Mouse (Mus musculus) neural tube, embryonic 11.5 days (tissue): ENCODE data around the gene Rmdn2. TPM values are rescaled to one million over a fixed set of nuclear protein-coding genes. Genes with fewer than 3 reads are reported as not detected.

ENCODE experiments used
- ATAC-seq: fragments of 200-750 bp; cut with Nextera tagmentation; 2 replicates; pipeline ENCODE4 v1.8.0; 2017; ENCODE audit warnings: moderate number of reproducible peaks, mild to moderate bottlenecking, moderate TSS enrichment, moderate library complexity; ENCODE audit not compliant: insufficient read depth, low FRiP score, low TSS enrichment
- DNase-seq: peaks from one replicate; pipeline ENCODE4 v3.0.0-alpha.2; 2015; ENCODE audit warnings: low spot score
- H3K27ac ChIP-seq: fragments of 300-500 bp; sonication (generic); 2 replicates; pipeline ENCODE4 v1.5.1; 2014; ENCODE audit warnings: low read depth, mild to moderate bottlenecking, low read length
- H3K27me3 ChIP-seq: fragments of 300-500 bp; sonication (generic); 2 replicates; pipeline ENCODE4 v1.6.1; 2014; ENCODE audit warnings: mild to moderate bottlenecking, low read length, mixed read lengths; ENCODE audit not compliant: control insufficient read depth, insufficient read depth
- H3K36me3 ChIP-seq: fragments of 300-500 bp; sonication (generic); 2 replicates; pipeline ENCODE4 v1.6.1; 2014; ENCODE audit warnings: mild to moderate bottlenecking, low read length, moderate library complexity, mixed read lengths; ENCODE audit not compliant: control insufficient read depth, insufficient read depth
- H3K4me1 ChIP-seq: fragments of 300-500 bp; sonication (generic); 2 replicates; pipeline ENCODE4 v1.6.1; 2014; ENCODE audit warnings: low read length, mixed read lengths; ENCODE audit not compliant: control insufficient read depth, insufficient read depth
- H3K4me2 ChIP-seq: fragments of 300-500 bp; sonication (generic); 2 replicates; pipeline ENCODE4 v1.6.1; 2014; ENCODE audit warnings: low read depth, mild to moderate bottlenecking, moderate library complexity
- H3K4me3 ChIP-seq: fragments of 300-500 bp; sonication (generic); 2 replicates; pipeline ENCODE4 v1.5.1; 2014; ENCODE audit warnings: low read depth, low read length
- H3K9ac ChIP-seq: fragments of 300-500 bp; sonication (generic); 2 replicates; pipeline ENCODE4 v1.6.1; 2014; ENCODE audit warnings: mild to moderate bottlenecking, low read length
- H3K9me3 ChIP-seq: fragments of 300-500 bp; sonication (generic); 2 replicates; pipeline ENCODE4 v1.6.1; 2016; ENCODE audit warnings: low read length; ENCODE audit not compliant: control insufficient read depth
- WGBS: fragments of 180-500 bp; shearing (Covaris S2); extraction: QIAGEN DNeasy Blood & Tissue Kit; methylation state at CpG from one replicate; pipeline ENCODE4 v1.1.7; 2014; 5-methylcytosine and 5-hydroxymethylcytosine counted together
- polyA plus RNA-seq: library from polyadenylated mRNA; unstranded; fragments of >200 nt; fragmentation: Nextera tagmentation; extraction: Ambion mirVana; gene quantifications from 2 replicates; pipeline ENCODE4 v1.2.1, GENCODE M21; 2014

The Rmdn2 gene
- 5.8 and 6.3 TPM in 2 replicates for polyA plus RNA-seq

- H3K27me3 ChIP-seq: no peaks in the 10 kb centered on the region
- WGBS: 88% methylated on average over 4 of the region's 4 CpGs
- H3K27ac ChIP-seq: no peak within 1 kb of the TSS
- H3K4me3 ChIP-seq: no peak within 1 kb of the TSS
- no peaks in the 10 kb centered on the region for H3K4me1 ChIP-seq
- H3K9me3 ChIP-seq: no peaks in the 10 kb centered on the region
- no peak within 1 kb of the TSS for H3K4me2 ChIP-seq
- H3K36me3 ChIP-seq: no peaks in the 10 kb centered on the region
- DNase-seq (no peak), ATAC-seq (no peak)
- no peak within 1 kb of the TSS for H3K9ac ChIP-seq
Measured at GRCm38 (mm10) chr17:79611545-79611944, at the start of gene Rmdn2. TSS of gene Rmdn2 (plus strand) at chr17:79611863.

- Histone ChIP-seq H3K9ac (no peak overlapping the region), H3K4me2 (no peak overlapping the region), H3K27me3 (no peaks in the 10 kb centered on the region), H3K27ac (no peak overlapping the region), H3K9me3 (no peaks in the 10 kb centered on the region), H3K4me3 (no peak overlapping the region), H3K4me1 (0 out of 2 replicates have a peak, but pooled peaks cover 3% of the 10 kb centered on the region), H3K36me3 (no peaks in the 10 kb centered on the region)
- WGBS: 43% methylated on average over 7 of the region's 7 CpGs
- DNase-seq: no peak
- ATAC-seq: no peak
Measured at GRCm38 (mm10) chr17:79563067-79563620, 48.5 kb upstream of the Rmdn2 start.

- Histone ChIP-seq H3K4me2 (no peak overlapping the region), H3K4me3 (no peak overlapping the region), H3K4me1 (0 out of 2 replicates have a peak, but pooled peaks cover 3% of the 10 kb centered on the region), H3K36me3 (no peaks in the 10 kb centered on the region), H3K9ac (no peak overlapping the region), H3K27ac (no peak overlapping the region), H3K9me3 (no peaks in the 10 kb centered on the region), H3K27me3 (no peaks in the 10 kb centered on the region)
- WGBS: 19% methylated on average over 2 of the region's 2 CpGs
- ATAC-seq (no peak), DNase-seq (no peak)
Measured at GRCm38 (mm10) chr17:79563721-79564120, 47.9 kb upstream of the Rmdn2 start.

GRCm38 (mm10) chr17:79565241-79565961, 46.3 kb upstream of the Rmdn2 start:
- Histone ChIP-seq H3K36me3 (no peaks in the 10 kb centered on the region), H3K4me1 (0 out of 2 replicates have a peak, but pooled peaks cover 3% of the 10 kb centered on the region), H3K4me3 (no peak overlapping the region), H3K4me2 (no peak overlapping the region), H3K9me3 (no peaks in the 10 kb centered on the region), H3K27me3 (no peaks in the 10 kb centered on the region), H3K9ac (no peak overlapping the region), H3K27ac (no peak overlapping the region)
- ATAC-seq: no peak; the same call in 1 of the 2 replicates
- DNase-seq: no peak
- 50% methylated on average over 9 of the region's 9 CpGs for WGBS

- no peak for DNase-seq
- no peak overlapping the region for H3K4me3 ChIP-seq
- no peaks in the 10 kb centered on the region for H3K9me3 ChIP-seq
- H3K4me2 ChIP-seq: no peak overlapping the region
- WGBS: 95% methylated on average over 1 of the region's 1 CpGs
- ATAC-seq: no peak
- no peaks in the 10 kb centered on the region for H3K36me3 ChIP-seq
- H3K4me1 ChIP-seq: 0 out of 2 replicates have a peak, but pooled peaks cover 3% of the 10 kb centered on the region
- H3K27ac ChIP-seq: no peak overlapping the region
- no peak overlapping the region for H3K9ac ChIP-seq
- no peaks in the 10 kb centered on the region for H3K27me3 ChIP-seq
Measured at GRCm38 (mm10) chr17:79568401-79568800, 43.3 kb upstream of the Rmdn2 start.

GRCm38 (mm10) chr17:79578328-79578727, 33.3 kb upstream of the Rmdn2 start:
- no peak overlapping the region for H3K4me3 ChIP-seq
- H3K36me3 ChIP-seq: no peaks in the 10 kb centered on the region
- no peaks in the 10 kb centered on the region for H3K27me3 ChIP-seq
- H3K4me1 ChIP-seq: no peaks in the 10 kb centered on the region
- H3K27ac ChIP-seq: no peak overlapping the region
- no peak overlapping the region for H3K9ac ChIP-seq
- no peaks in the 10 kb centered on the region for H3K9me3 ChIP-seq
- no peak overlapping the region for H3K4me2 ChIP-seq
- ATAC-seq (no peak), DNase-seq (no peak)
- 74% methylated on average over 7 of the region's 7 CpGs for whole genome bisulfite sequencing

GRCm38 (mm10) chr17:79580264-79580920, 31.3 kb upstream of the Rmdn2 start:
- DNase-seq (peak; percentile 83), ATAC-seq (peak; percentile 69)
- Histone ChIP-seq H3K4me3 (no peak overlapping the region), H3K9ac (no peak overlapping the region), H3K4me1 (no peaks in the 10 kb centered on the region), H3K27me3 (no peaks in the 10 kb centered on the region), H3K36me3 (no peaks in the 10 kb centered on the region), H3K4me2 (no peak overlapping the region), H3K27ac (no peak overlapping the region), H3K9me3 (no peaks in the 10 kb centered on the region)
- WGBS: 68% methylated on average over 6 of the region's 6 CpGs

GRCm38 (mm10) chr17:79583466-79583865, 28.2 kb upstream of the Rmdn2 start:
- H3K27me3 ChIP-seq: no peaks in the 10 kb centered on the region
- no peaks in the 10 kb centered on the region for H3K9me3 ChIP-seq
- H3K36me3 ChIP-seq: no peaks in the 10 kb centered on the region
- 70% methylated on average over 4 of the region's 4 CpGs for WGBS
- DNase-seq (no peak), ATAC-seq (no peak)
- H3K4me3 ChIP-seq: no peak overlapping the region
- H3K4me1 ChIP-seq: no peaks in the 10 kb centered on the region
- H3K9ac ChIP-seq: no peak overlapping the region
- no peak overlapping the region for H3K27ac ChIP-seq
- no peak overlapping the region for H3K4me2 ChIP-seq
